Mouse (Mus musculus) thymus, postnatal 14 days (tissue): ENCODE measurements around the gene Krt20.

Experiments used
- DNase-seq: peaks from one replicate; pipeline ENCODE4 v3.0.0; 2021

Gene Krt20

DNA sequence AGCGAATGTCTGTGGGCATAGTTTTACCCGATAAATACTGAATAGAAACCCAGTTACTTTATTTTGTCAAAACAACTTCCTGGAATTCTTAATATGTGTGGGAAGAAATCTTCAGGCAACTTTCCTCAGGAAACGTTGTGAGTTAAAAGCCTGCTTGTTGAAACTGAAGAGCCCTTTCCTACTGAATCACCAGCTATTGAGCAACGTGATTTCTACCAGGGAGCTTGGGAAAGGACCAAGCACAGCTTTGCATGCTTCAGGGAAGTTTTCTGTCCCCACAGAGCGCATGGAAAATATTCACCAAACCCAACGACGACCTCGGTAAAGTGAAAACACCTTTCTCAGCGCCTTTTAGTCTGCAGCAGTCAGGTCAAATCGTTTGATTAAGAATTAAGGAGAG is 31.8 kb downstream of the Krt20 start:
- no peak for DNase-seq

DNA sequence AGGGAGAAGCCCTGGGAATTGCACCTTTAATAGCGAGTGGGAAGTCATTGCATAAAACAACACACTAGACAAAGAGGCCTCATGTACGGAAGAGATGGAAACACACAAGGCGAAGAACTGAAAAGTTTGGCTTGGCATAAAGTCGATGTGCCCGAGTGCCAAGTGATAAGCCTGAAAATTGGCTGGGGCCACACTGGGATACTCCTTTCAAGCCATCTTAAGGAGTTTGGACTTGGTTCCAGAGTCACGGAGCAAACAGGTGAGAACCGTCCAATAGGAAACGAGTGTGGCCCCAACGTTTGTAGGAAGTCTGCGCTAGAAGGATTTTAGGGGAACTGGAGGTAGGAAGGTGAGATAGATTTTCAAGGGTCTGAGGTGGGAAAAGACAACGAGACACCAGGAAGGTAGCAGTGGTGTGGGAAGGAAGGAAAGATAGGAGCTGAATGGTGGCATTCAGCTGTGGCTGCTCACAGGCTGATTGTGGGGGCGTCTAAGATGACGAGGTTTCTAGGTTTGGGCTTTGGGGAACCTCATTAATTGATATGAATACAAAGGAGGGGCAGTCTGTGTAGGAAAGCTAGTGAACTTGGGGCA is 37.9 kb downstream of the Krt20 start:
- DNase-seq = no peak

GRCm38 (mm10) chr11:99398832-99399231 is 39.1 kb downstream of the Krt20 start:
- DNase-seq = no peak

- DNase-seq = no peak
Measured at GRCm38 (mm10) chr11:99398084-99398483, 39.9 kb downstream of the Krt20 start.

GRCm38 (mm10) chr11:99396661-99397060 is 41.3 kb downstream of the Krt20 start:
- DNase-seq = no peak

GRCm38 (mm10) chr11:99396034-99396433 is 41.9 kb downstream of the Krt20 start:
- DNase-seq = no peak

DNA sequence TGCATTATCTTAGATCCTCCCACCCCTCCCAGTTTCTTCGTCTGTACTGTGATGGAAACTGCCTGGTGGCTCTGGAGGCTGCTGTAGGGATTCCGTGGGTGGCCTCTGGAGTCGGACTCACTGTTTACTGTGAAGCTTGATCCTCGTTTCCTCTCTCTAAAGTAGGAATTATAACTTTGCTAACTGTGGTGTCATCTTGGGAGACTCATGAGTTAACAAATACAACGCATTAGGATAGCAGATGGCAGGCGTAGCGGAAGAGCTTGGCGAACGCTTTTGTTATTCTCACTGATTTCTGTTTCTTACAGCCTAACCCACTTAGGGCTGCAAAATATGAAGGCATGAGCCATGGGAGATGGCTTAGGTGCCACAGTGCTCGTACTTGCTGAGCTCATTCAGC is 45.5 kb downstream of the Krt20 start:
- no peak for DNase-seq

DNA sequence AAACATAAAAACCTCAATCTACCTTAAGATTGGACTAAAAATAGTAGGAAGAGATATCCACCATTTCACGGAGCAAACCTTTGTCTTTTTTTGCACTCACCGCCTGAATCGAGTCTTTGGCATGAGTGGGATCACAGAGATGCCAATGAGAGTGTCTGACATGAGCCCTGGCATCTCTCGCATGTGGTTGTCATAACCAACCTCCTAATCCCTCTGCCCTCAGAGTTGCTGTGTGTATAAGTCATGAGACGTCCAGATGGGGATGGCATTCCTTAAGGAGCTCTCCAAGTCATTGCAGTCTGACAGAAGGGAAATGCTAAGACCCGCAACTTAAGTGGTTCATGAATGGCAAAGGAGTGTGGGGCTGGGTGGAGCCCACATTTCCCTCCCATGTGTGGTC is 46.6 kb downstream of the Krt20 start:
- DNase-seq = no peak

DNA sequence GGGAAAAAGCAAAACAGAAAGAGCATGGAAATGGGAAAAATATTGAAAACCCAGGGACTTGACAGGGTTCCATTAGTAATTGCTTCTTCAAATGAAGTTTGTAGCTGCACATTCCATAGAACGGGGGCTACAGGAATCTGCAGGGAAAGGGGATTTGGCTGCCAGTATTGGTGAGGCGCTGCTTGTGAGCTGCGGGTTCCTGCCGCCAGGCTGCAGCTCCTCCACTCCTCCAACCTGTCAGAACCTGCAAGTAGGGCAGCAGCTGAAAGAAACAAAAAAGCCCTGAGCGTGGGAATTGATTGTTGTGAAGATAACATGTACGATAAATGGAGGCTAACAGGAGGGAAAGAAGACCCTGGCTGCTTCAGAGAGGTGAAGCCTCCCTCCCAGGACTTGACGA is 47.1 kb downstream of the Krt20 start:
- DNase-seq = no peak

DNA sequence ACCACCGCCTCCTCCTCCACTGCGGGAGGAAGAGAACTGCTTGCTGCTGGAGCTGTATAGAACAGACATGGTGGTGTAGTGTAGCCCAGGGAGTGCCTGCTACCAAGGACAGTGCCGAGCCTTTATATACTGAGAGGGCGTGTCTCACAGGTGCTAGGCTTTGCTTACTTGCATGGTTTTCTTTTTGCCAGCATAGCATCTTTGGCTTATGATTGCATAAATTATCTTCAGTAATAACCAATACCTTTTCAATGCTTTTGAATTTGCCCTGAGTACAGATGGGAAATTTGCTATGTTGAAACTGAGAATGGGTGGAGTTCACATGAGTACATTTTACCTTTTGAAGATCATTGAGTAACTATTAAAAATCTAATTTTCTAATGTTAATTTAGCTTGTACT is 48.7 kb downstream of the Krt20 start, which contains the start of gene Krt10:
TSS of gene Krt10 (minus strand) at position 101 of the 400 bp plus-strand sequence.
- DNase-seq = no peak

DNA sequence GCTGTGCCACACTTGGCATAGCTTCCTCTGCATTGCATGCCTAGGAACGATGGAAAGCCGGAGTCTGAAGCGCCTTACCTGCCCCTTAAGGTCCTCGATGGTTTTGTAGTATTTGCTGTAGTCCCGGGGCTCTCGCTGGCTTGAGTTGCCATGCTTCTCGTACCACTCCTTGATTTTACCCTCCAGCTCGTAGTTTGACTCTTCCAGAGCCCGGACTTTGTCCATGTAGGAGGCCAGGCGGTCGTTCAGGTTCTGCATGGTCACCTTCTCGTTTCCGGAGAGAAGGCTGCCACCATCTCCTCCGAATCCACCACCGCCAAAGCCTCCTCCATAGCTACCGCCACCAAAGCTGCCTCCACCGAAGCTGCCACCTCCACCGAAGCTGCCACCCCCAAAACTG is 49.3 kb downstream of the Krt20 start:
- no peak for DNase-seq

- peak; percentile 80 for DNase-seq
Measured at GRCm38 (mm10) chr11:99385813-99386721, 51.9 kb downstream of the Krt20 start.

GRCm38 (mm10) chr11:99379568-99379967 is 58.4 kb downstream of the Krt20 start:
- DNase-seq = peak; percentile 72
